Mouse (Mus musculus) G1E (cell line): ENCODE data around the gene Arrb1. TPM values are rescaled to one million over a fixed set of nuclear protein-coding genes. Genes with fewer than 3 reads are reported as not detected.
A peak's percentile ranks its signal among the peaks of the same experiment; 100 is the strongest.

Experiments used
- ATAC-seq: 2 replicates; pipeline ENCODE4 v1.8.0; 2016; ENCODE audit warnings: mild to moderate bottlenecking; ENCODE audit not compliant: insufficient number of reproducible peaks, poor library complexity, low FRiP score, severe bottlenecking; ENCODE audit errors: extremely low read depth
- DNase-seq: peaks from one replicate; pipeline ENCODE4 v3.0.0; 2012; ENCODE audit warnings: low spot score
- H3K27me3 ChIP-seq: 2 replicates; pipeline ENCODE4 v1.6.1; 2012; ENCODE audit warnings: mild to moderate bottlenecking, low read length, inconsistent platforms; ENCODE audit not compliant: insufficient read depth
- H3K36me3 ChIP-seq: replicated peaks from 2 replicates; pipeline ENCODE3; 2012; ENCODE audit warnings: mild to moderate bottlenecking, inconsistent platforms
- H3K4me1 ChIP-seq: 2 replicates; pipeline ENCODE4 v1.6.1; 2012; ENCODE audit warnings: low read depth, low read length, inconsistent platforms, mixed read lengths; ENCODE audit not compliant: insufficient read depth
- H3K4me3 ChIP-seq: 2 replicates; pipeline ENCODE4 v1.5.1; 2012; ENCODE audit warnings: low read depth, mild to moderate bottlenecking, inconsistent platforms, low read length, moderate library complexity, mixed read lengths
- H3K9me3 ChIP-seq: replicated peaks from 2 replicates; pipeline ENCODE4 v1.6.1; 2012; ENCODE audit warnings: inconsistent platforms
- CTCF ChIP-seq: IDR thresholded peaks from 2 replicates; pipeline ENCODE4 v1.5.1; 2012; ENCODE audit warnings: low read depth, low read length, inconsistent platforms, mixed read lengths
- GATA1 ChIP-seq: IDR thresholded peaks from 2 replicates; pipeline ENCODE4 v1.6.1; 2012; ENCODE audit warnings: borderline replicate concordance, low read length, inconsistent platforms, mixed read lengths
- GATA2 ChIP-seq: IDR thresholded peaks from 2 replicates; pipeline ENCODE4 v1.6.1; 2012; ENCODE audit warnings: low read depth, low read length, inconsistent platforms, borderline replicate concordance
- POLR2AphosphoS5 ChIP-seq: IDR thresholded peaks from 2 replicates; pipeline ENCODE4 v1.6.1; 2012; ENCODE audit warnings: low read depth, low read length, inconsistent platforms; ENCODE audit not compliant: insufficient replicate concordance
- TAL1 ChIP-seq: conservative IDR thresholded peaks from 2 replicates; pipeline ENCODE4 v1.6.1; 2012; ENCODE audit warnings: low read depth, low read length, inconsistent platforms, mixed read lengths
- polyA plus RNA-seq: library from polyadenylated mRNA; stranded (reverse); fragments of >175 nt; gene quantifications from 2 replicates; pipeline ENCODE4 v1.2.3, GENCODE M21; 2012
- total RNA-seq, 2 experiments: library from RNA; stranded (forward) in 1 of 2; stranded (reverse) in 1 of 2; fragments of 200-1000 nt in 1 of 2; fragments of >200 nt in 1 of 2; fragmentation: Nextera tagmentation in 1 of 2; gene quantifications; 2 replicates each; pipeline ENCODE4 v1.2.3; 2014 to 2017

The Arrb1 gene
- total and polyA plus RNA-seq, 3 experiments: 60.6 to 108 (median 84.8) TPM

- Histone ChIP-seq H3K4me3 (no peak overlapping the region), H3K36me3 (peaks cover 94% of the 10 kb centered on the region), H3K27me3 (no peaks in the 10 kb centered on the region), H3K9me3 (no peaks in the 10 kb centered on the region), H3K4me1 (peaks cover 76% of the 10 kb centered on the region)
- TF ChIP-seq GATA2 (no peak), CTCF (no peak), GATA1 (no peak), POLR2AphosphoS5 (no peak), TAL1 (no peak)
- ATAC-seq (no peak), DNase-seq (no peak)
Measured at GRCm38 (mm10) chr7:99541204-99541603, 5.9 kb downstream of the Arrb1 start.

DNA sequence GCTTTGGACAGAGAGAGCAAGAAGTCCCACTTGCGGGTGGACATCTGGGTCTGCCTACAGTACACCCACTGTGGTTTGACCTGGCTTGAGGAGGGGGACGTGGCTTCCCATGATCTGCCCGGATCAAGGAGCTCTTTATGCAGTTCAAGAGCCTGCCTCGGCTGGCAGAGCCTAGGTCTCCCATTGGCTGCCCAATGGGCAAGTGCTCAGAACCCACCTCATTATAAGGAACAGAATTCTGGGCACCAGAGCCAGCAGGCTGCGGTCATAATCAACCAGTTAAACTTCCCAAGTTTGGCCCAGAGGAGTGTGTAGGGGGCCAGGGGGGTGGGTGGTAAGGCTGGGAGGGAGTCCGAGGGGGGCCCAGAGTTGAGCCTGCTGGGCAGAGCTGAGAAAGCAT lies 9.0 kb downstream of the Arrb1 start:
- Histone ChIP-seq H3K27me3 (no peaks in the 10 kb centered on the region), H3K4me3 (no peak overlapping the region), H3K36me3 (peaks cover 94% of the 10 kb centered on the region), H3K4me1 (peaks cover 55% of the 10 kb centered on the region), H3K9me3 (no peaks in the 10 kb centered on the region)
- ATAC-seq (no peak), DNase-seq (no peak)
- TF ChIP-seq GATA2: no peak
- no peak for TF ChIP-seq GATA1
- no peak for TF ChIP-seq TAL1
- TF ChIP-seq CTCF: no peak
- no peak for TF ChIP-seq POLR2AphosphoS5

DNA sequence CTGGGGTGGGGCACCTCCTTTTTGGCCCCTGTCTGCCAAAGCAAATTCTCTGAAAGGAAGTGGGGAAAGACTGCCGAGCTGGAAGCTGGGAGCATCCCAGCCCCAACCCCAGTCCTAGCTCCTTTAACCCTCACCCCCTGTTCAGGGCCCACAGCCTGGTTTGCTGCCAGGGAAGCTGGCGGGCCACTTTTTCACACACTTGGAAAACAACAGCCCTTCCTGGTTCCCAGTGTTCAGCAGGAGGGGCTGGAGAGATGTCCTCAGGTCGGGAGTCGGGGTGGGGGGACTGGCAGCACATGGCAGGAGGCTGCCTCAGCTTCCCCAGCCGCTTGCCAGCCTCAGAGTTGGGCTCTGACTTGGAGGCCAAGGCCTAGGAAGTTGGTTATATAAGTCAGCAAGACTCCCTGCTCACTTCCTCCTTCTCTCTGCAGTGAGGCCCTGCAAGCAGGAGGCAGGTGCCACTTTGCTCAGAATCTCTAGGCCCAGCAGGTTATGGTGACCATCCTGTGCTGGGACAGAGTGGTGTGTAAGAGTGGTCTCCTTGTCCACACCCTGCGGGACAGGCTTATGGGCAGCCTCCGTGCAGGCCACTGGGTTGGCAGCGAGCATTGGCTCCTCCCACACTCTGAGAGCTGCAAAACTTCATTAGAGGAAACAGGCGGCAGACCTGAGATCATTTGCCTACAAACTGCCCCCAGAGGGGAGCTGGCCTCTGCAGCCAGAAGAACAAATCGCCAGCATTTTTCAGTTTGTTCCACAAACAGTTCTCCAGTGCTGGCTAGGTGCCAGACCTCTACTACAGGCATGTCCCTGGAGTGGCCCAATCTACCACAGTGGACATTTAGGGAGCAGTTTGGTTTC lies 10.8 kb downstream of the Arrb1 start:
- H3K9me3 ChIP-seq: no peaks in the 10 kb centered on the region; the same call in 1 of the 2 replicates
- peak; percentile 72 for DNase-seq
- H3K4me3 ChIP-seq: peak overlapping the region; percentile 60; the same call in 1 of the 2 replicates
- peaks cover 48% of the 10 kb centered on the region for H3K4me1 ChIP-seq
- TF ChIP-seq GATA2: no peak
- no peak for TF ChIP-seq CTCF
- TF ChIP-seq POLR2AphosphoS5: no peak
- TF ChIP-seq GATA1: no peak
- TF ChIP-seq TAL1: no peak
- ATAC-seq: peak; percentile 72
- no peaks in the 10 kb centered on the region for H3K27me3 ChIP-seq
- H3K36me3 ChIP-seq: peaks cover 95% of the 10 kb centered on the region

DNA sequence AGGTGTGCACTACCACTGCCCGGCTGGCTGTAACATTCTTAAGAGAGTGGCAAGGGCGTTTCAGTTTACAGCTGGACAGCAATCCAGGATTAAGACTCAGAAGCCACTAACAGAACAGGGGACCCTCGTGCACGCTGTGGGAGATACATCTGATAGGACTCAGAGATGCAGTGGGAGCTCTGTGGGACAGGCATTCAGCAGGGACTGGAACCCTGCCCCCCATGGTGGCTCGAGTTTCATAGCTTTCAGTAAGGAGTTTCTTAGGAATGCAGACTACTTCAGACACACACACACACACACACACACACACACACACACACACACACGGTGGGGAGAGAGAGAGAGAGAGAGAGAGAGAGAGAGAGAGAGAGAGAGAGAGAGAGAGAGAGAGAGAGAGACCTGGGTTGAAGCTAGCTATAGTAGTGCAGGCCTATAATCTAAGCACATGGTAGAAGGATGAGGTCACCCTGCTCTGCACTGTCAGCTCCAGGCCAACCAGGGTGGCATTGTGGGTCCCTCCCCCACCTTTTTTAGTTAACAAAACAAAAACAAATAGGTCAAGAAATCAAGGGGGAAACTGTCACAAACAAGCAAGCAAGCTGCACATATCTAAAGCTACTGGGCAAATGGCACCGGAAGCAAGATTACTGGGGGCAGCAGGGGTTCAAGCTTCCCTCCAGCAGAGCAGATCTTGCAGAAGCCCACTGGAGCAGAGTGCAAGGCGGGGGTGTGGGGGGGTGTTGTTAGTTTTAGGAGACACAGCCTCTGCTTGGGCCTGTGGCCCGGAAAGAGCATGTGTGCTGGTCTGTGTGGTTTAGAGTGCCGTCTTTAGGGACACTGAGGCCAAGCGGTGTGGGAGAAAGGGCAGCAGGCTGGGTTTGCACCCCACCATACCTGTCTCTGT lies 12.6 kb downstream of the Arrb1 start:
- Histone ChIP-seq H3K9me3 (no peaks in the 10 kb centered on the region; the same call in 1 of the 2 replicates), H3K27me3 (no peaks in the 10 kb centered on the region), H3K4me1 (peaks cover 42% of the 10 kb centered on the region), H3K36me3 (peaks cover 95% of the 10 kb centered on the region), H3K4me3 (no peak overlapping the region)
- no peak for TF ChIP-seq GATA2
- no peak for TF ChIP-seq CTCF
- TF ChIP-seq POLR2AphosphoS5: no peak
- TF ChIP-seq TAL1: no peak
- TF ChIP-seq GATA1: no peak
- no peak for DNase-seq
- ATAC-seq: no peak

DNA sequence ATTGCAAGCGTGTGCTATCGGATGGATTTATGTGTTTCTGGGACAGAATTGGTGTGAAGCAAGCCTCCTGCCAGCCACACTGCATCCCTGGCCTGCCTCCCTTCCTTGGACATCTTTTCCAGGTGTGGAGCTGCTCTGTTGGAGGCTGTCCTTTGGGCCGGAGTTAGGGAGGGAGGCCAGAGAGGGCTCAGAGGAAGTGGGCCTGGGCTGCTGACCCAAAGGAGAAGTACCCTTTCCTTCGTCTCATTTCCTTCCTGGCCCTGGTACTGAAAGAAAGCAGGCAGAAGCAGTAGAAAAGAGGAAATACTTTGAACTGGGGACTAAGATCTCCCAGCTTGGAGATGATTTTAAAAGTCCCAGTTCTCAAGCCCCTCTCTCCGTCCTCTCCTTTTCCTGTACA lies 14.4 kb downstream of the Arrb1 start:
- peaks cover 37% of the 10 kb centered on the region for H3K4me1 ChIP-seq
- TF ChIP-seq GATA1 (no peak), TAL1 (no peak), CTCF (no peak), POLR2AphosphoS5 (no peak), GATA2 (no peak)
- no peak for ATAC-seq
- no peaks in the 10 kb centered on the region for H3K27me3 ChIP-seq
- H3K36me3 ChIP-seq: peaks cover 94% of the 10 kb centered on the region
- no peak for DNase-seq
- H3K9me3 ChIP-seq: no peaks in the 10 kb centered on the region; the same call in 1 of the 2 replicates
- no peak overlapping the region for H3K4me3 ChIP-seq
